17 mouse cellular contexts compared by ENCODE assay signal in genomic region chr12:3429681-3430442, GRCm38 (mm10). TPM values are rescaled to one million over a fixed set of nuclear protein-coding genes. Genes with fewer than 3 reads are reported as not detected.
A peak's percentile ranks its signal among the peaks of the same experiment; 100 is the strongest.
DNase-seq lines count a peak whose midpoint lies in the region; ATAC-seq and TF ChIP-seq lines count a peak whose summit lies in the region.
"Had no signal": no experiment of that assay in that cellular context is flagged by ENCODE, and none has a peak within 500 bp of the region (broad histone marks: within the 10 kb centered on the region; RNA-seq: fewer than 3 reads in every experiment).

No protein-coding gene starts in this region.

- H3K9me3 ChIP-seq in kidney, embryonic 15.5 days (replicated peaks) = no peaks in the 10 kb centered on the region
- no peaks in the 10 kb centered on the region for H3K9me3 ChIP-seq in midbrain, embryonic 11.5 days (ENCODE audit: control insufficient read depth, low read length)
- H3K9me3 ChIP-seq in midbrain, postnatal 0 days (ENCODE audit: low read length) = no peaks in the 10 kb centered on the region
- no peaks in the 10 kb centered on the region for H3K9me3 ChIP-seq in forebrain, embryonic 16.5 days (ENCODE audit: control insufficient read depth, low read length)
- H3K9me3 ChIP-seq: embryonic facial prominence, embryonic 15.5 days; forebrain, embryonic 13.5 days; hindbrain, embryonic 13.5 days; limb, embryonic 15.5 days had no signal

- no peak for TF ChIP-seq CTCF in midbrain, postnatal 0 days (IDR thresholded peaks at IDR 0.05)

- no peak overlapping the region for H3K4me2 ChIP-seq in kidney, embryonic 15.5 days
- H3K4me2 ChIP-seq in midbrain, embryonic 11.5 days = no peak overlapping the region
- H3K4me2 ChIP-seq in midbrain, postnatal 0 days (ENCODE audit: low read depth, low read length, poor library complexity, severe bottlenecking) = no peak overlapping the region
- no peak overlapping the region for H3K4me2 ChIP-seq in forebrain, embryonic 16.5 days (ENCODE audit: low read length)
- H3K4me2 ChIP-seq: embryonic facial prominence, embryonic 15.5 days; forebrain, embryonic 13.5 days; hindbrain, embryonic 13.5 days; limb, embryonic 15.5 days had no signal

- H3K27ac ChIP-seq in kidney, embryonic 15.5 days = no peak overlapping the region
- H3K27ac ChIP-seq in midbrain, embryonic 11.5 days (ENCODE audit: low read depth, low read length) = no peak overlapping the region
- H3K27ac ChIP-seq in midbrain, postnatal 0 days (ENCODE audit: low read depth, low read length) = no peak overlapping the region
- H3K27ac ChIP-seq in forebrain, embryonic 16.5 days (ENCODE audit: low read length) = no peak overlapping the region
- H3K27ac ChIP-seq: embryonic facial prominence, embryonic 15.5 days; forebrain, embryonic 13.5 days; hindbrain, embryonic 13.5 days; limb, embryonic 15.5 days had no signal

- no peak for ATAC-seq in kidney, embryonic 15.5 days (replicated peaks; ENCODE audit: low FRiP score)
- no peak for ATAC-seq in midbrain, embryonic 11.5 days (ENCODE audit: low FRiP score)
- no peak for ATAC-seq in midbrain, postnatal 0 days (ENCODE audit: low FRiP score)
- no peak for ATAC-seq in forebrain, embryonic 16.5 days
- ATAC-seq: forebrain, embryonic 13.5 days had no signal

- DNase-seq in adrenal gland, adult 2 months = peak; percentile 22
- no peak for DNase-seq in adrenal gland, adult 18-20 months (ENCODE audit: low spot score in 2 of 2)
- DNase-seq in kidney, adult 11 months = peak; percentile 28
- DNase-seq in midbrain, embryonic 11.5 days (ENCODE audit: low spot score, missing footprints) = peak; percentile 17
- no peak for DNase-seq in midbrain, postnatal 0 days (ENCODE audit: low spot score)
- DNase-seq in spleen, adult 18-20 months = no peak
- DNase-seq: adrenal gland, postnatal 14 days; heart, postnatal 10 days; lung, postnatal 4 days; midbrain, embryonic 14.5 days; thymus, postnatal 36 days had no signal

- H3K4me3 ChIP-seq in kidney, embryonic 15.5 days (replicated peaks) = no peak overlapping the region
- H3K4me3 ChIP-seq in midbrain, embryonic 11.5 days (ENCODE audit: low read depth, low read length) = no peak overlapping the region
- H3K4me3 ChIP-seq in midbrain, postnatal 0 days (ENCODE audit: low read depth, low read length) = no peak overlapping the region
- no peak overlapping the region for H3K4me3 ChIP-seq in forebrain, embryonic 16.5 days (replicated peaks; ENCODE audit: low read length)
- H3K4me3 ChIP-seq: embryonic facial prominence, embryonic 15.5 days; forebrain, embryonic 13.5 days; hindbrain, embryonic 13.5 days; limb, embryonic 15.5 days had no signal

- no peaks in the 10 kb centered on the region for H3K27me3 ChIP-seq in kidney, embryonic 15.5 days
- no peaks in the 10 kb centered on the region for H3K27me3 ChIP-seq in midbrain, embryonic 11.5 days (ENCODE audit: control insufficient read depth, insufficient read depth, low read length)
- H3K27me3 ChIP-seq in midbrain, postnatal 0 days (ENCODE audit: insufficient read depth, low read length) = no peaks in the 10 kb centered on the region
- no peaks in the 10 kb centered on the region for H3K27me3 ChIP-seq in forebrain, embryonic 16.5 days (replicated peaks; ENCODE audit: control insufficient read depth, insufficient read depth, low read length)
- H3K27me3 ChIP-seq: embryonic facial prominence, embryonic 15.5 days; forebrain, embryonic 13.5 days; hindbrain, embryonic 13.5 days; limb, embryonic 15.5 days had no signal

- H3K4me1 ChIP-seq in kidney, embryonic 15.5 days = peaks cover 15% of the 10 kb centered on the region
- H3K4me1 ChIP-seq in midbrain, embryonic 11.5 days (ENCODE audit: control insufficient read depth, insufficient read depth, low read length) = peaks cover 6% of the 10 kb centered on the region; the same call in 1 of the 2 replicates
- H3K4me1 ChIP-seq in midbrain, postnatal 0 days (ENCODE audit: insufficient read depth, low read length) = peaks cover 5% of the 10 kb centered on the region; the same call in 1 of the 2 replicates
- peaks cover 14% of the 10 kb centered on the region for H3K4me1 ChIP-seq in forebrain, embryonic 16.5 days (replicated peaks; ENCODE audit: control insufficient read depth, insufficient read depth, low read length)

- no peak overlapping the region for H3K9ac ChIP-seq in kidney, embryonic 15.5 days
- H3K9ac ChIP-seq in midbrain, embryonic 11.5 days (ENCODE audit: low read length) = no peak overlapping the region
- no peak overlapping the region for H3K9ac ChIP-seq in midbrain, postnatal 0 days (replicated peaks; ENCODE audit: low read length, poor library complexity, severe bottlenecking)
- no peak overlapping the region for H3K9ac ChIP-seq in forebrain, embryonic 16.5 days (replicated peaks; ENCODE audit: low read depth, low read length)
- H3K9ac ChIP-seq: embryonic facial prominence, embryonic 15.5 days; forebrain, embryonic 13.5 days; hindbrain, embryonic 13.5 days; limb, embryonic 15.5 days had no signal

- peaks cover 10% of the 10 kb centered on the region; the same call in 1 of the 2 replicates for H3K36me3 ChIP-seq in kidney, embryonic 15.5 days
- H3K36me3 ChIP-seq in midbrain, embryonic 11.5 days (ENCODE audit: control insufficient read depth, insufficient read depth, low read length) = no peaks in the 10 kb centered on the region
- no peaks in the 10 kb centered on the region for H3K36me3 ChIP-seq in midbrain, postnatal 0 days (ENCODE audit: insufficient read depth, low read length)
- H3K36me3 ChIP-seq in forebrain, embryonic 16.5 days (ENCODE audit: control insufficient read depth, insufficient read depth) = no peaks in the 10 kb centered on the region
- H3K36me3 ChIP-seq: embryonic facial prominence, embryonic 15.5 days; limb, embryonic 15.5 days had no signal

- WGBS in kidney, embryonic 15.5 days = 60% methylated on average over 2 of the region's 2 CpGs
- WGBS in midbrain, embryonic 11.5 days = 85% methylated on average over 2 of the region's 2 CpGs
- WGBS in midbrain, postnatal 0 days = 88% methylated on average over 2 of the region's 2 CpGs
- WGBS in forebrain, embryonic 16.5 days = 88% methylated on average over 2 of the region's 2 CpGs

RNA-seq across cellular contexts. Expression of gene Asxl2, which starts 3.2 kb away (rescaled TPM):
- 10 to 100 TPM; 29.9 to 40.4 TPM for total RNA-seq in adrenal gland, adult 2 months (2021)
- 6.4 and 6.7 TPM in 2 replicates for polyA plus RNA-seq in adrenal gland, adult 2 months (2012; rRNA removed)
- 10 to 100 TPM; 24.9 to 33.6 TPM for total RNA-seq in adrenal gland, adult 18-20 months (2021)
- 19.1 and 20.0 TPM in 2 replicates for polyA plus RNA-seq in kidney, embryonic 15.5 days (2015; fragmentation: Nextera tagmentation; extraction: Ambion mirVana)
- 13.8 and 17.1 TPM in 2 replicates for polyA plus RNA-seq in midbrain, embryonic 11.5 days (2014; fragmentation: Nextera tagmentation; extraction: Ambion mirVana)
- total RNA-seq in midbrain, postnatal 0 days (2014; rRNA removed) = 16.0 and 16.7 TPM in 2 replicates
- 6.7 and 9.5 TPM in 2 replicates for polyA plus RNA-seq in midbrain, postnatal 0 days (2015; fragmentation: Nextera tagmentation; extraction: Ambion mirVana)
- polyA plus RNA-seq in forebrain, embryonic 16.5 days (2015; fragmentation: Nextera tagmentation; extraction: Ambion mirVana) = 13.2 and 15.7 TPM in 2 replicates

Comparison
In these comparisons a context has a peak if more than half of its experiments do, and no peak if none do; other contexts are left out.
1. DNase-seq: peak in adrenal gland, adult 2 months (single experiment), kidney, adult 11 months (single experiment) and midbrain, embryonic 11.5 days (single experiment); none in adrenal gland, adult 18-20 months (0 of 2), midbrain, postnatal 0 days (single experiment) and spleen, adult 18-20 months (0 of 2).